Mouse (Mus musculus) brown adipose tissue, adult 24 weeks (tissue): ENCODE measurements around the gene Ralgds. TPM values are rescaled to one million over a fixed set of nuclear protein-coding genes. Genes with fewer than 3 reads are reported as not detected.
"Not testable (repeated sequence)": the region's sequence is repeated elsewhere in the genome, so short reads cannot be mapped to it uniquely, and the experiment has no call there.

Source experiments
- H3K27ac ChIP-seq: fragments of 200-500 bp; replicated peaks from 2 replicates; pipeline ENCODE4 v1.5.1; 2012; ENCODE audit warnings: low read depth, mild to moderate bottlenecking, low read length
- H3K4me1 ChIP-seq: fragments of 200-500 bp; 2 replicates; pipeline ENCODE4 v1.6.1; 2012; ENCODE audit warnings: low read length, mixed read lengths; ENCODE audit not compliant: control insufficient read depth, insufficient read depth, insufficient read length
- H3K4me3 ChIP-seq: fragments of 200-500 bp; 2 replicates; pipeline ENCODE4 v1.5.1; 2012; ENCODE audit warnings: low read depth, mild to moderate bottlenecking, low read length, moderate library complexity; ENCODE audit not compliant: insufficient read depth
- polyA plus RNA-seq: library from polyadenylated mRNA; stranded (reverse); fragments of >200 nt; gene quantifications from 2 replicates; pipeline ENCODE4 v1.2.4, GENCODE M21; 2012; ENCODE audit not compliant: missing spikeins, insufficient read depth, insufficient read length

The Ralgds gene
- polyA plus RNA-seq, result 5.7 and 6.1 TPM in 2 replicates

DNA sequence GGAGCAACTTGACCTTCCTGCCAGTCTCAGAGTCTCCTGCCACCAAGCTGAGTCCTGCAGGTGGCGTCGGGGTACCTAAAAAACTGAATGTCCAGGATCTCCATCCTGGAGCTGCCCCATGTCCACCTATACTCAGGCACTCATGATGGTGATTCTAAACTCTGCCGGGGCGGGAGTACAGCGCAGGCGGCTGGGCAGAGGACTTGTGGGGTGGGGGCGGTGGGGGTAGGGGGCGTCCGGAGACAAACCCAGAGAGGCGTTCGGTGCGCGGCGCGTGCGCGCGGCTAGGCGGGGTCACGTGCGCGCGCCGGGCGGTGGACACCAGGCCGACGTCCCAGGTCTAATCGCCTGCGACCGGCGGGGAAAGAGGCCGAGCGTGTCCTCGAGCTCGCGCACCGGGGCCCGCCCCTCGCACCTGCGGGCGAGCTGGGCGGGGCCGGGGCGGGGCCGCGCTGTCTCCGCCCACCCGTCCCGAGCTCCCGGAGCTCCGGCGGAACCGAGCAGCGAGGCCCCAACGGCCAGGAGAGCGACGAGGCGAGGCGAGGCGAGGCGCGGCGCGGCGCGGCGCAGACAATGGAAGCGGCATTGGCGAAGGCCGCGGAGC is at the start of gene Ralgds:
TSS of gene Ralgds (plus strand) at position 328 of the 604 bp plus-strand sequence.
- Histone ChIP-seq H3K4me1 (peaks cover 5% of the 10 kb centered on the region), H3K27ac (no peak within 1 kb of the TSS), H3K4me3 (peak within 1 kb of the TSS; percentile 54)

DNA sequence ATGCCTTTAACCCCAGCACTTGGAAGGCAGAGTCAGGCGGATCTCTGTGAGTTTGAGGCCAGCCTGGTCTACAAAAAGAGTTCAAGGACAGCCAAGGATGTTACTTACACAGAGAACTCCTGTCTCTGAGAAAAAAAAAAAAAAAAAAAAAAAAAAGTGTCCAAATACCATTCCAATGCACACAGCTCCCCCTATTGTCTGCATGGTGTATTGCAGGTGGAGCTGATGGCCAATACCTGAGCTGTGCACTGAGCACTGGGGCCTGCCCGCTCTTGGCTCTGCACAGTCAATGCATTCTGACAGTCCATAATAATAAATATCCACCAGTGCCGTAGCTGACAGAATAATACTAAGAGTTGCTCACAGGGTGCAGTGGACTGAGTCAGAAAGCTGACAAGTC is 49.0 kb upstream of the Ralgds start:
- Histone ChIP-seq H3K27ac (no peak overlapping the region), H3K4me3 (no peak overlapping the region), H3K4me1 (peaks cover 6% of the 10 kb centered on the region)

DNA sequence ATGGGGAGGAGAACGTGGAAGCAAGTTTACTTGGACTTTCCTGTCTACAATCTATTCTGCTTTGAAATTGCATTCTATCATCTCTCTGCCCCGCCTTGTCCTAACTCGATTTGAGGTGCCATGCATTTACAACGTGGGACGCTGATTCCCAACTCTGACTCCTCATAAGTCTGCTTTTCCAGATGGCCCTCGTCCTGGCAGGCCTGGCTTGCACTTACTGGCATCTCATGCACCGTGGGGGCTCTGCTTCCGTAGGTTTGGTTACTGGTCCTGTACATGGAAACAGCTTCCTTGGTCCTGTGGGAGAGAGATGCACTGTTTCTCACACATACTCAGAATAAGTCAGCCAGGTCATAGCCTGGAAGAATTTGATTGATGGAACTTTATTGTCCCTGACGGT is 48.0 kb upstream of the Ralgds start:
- Histone ChIP-seq H3K4me3 (no peak overlapping the region), H3K4me1 (peaks cover 6% of the 10 kb centered on the region), H3K27ac (no peak overlapping the region)

DNA sequence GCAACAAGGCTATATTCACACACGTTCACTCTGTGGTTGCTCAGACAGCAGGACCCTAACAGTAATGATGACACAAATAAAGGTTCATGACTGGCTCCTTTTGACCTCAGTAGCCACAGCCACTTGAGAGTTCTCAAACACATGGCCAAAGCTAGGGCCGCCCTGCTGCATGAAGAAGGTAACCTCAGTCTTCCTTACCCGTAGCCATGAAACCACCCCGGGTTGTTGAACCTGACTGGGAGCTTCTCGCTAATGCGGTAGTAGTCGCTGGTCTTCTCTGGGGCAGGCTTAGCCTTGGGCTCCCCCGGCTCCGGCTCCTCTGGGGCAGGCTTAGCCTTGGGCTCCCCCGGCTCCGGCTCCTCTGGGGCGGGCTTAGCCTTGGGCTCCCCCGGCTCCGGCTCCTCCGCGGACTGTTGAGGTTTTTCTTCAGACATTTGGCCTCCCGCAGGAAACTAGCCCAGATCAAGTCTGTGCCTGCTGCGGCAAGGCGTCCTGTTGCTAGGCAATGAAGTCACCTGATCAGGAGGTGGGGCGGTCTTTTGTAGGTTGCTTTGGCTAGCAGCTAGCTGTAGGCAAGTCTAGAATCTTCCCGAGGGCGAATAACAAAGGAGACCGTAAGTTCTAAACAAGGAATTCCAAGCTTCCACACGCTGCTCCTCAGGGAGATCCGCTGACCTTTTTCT is 46.9 kb upstream of the Ralgds start, which contains the start of gene 1700007K13Rik:
TSS of gene 1700007K13Rik (minus strand) at position 497 of the 683 bp plus-strand sequence.
- H3K27ac ChIP-seq, result no peak within 1 kb of the TSS
- no peak within 1 kb of the TSS for H3K4me3 ChIP-seq
- peaks cover 6% of the 10 kb centered on the region for H3K4me1 ChIP-seq

DNA sequence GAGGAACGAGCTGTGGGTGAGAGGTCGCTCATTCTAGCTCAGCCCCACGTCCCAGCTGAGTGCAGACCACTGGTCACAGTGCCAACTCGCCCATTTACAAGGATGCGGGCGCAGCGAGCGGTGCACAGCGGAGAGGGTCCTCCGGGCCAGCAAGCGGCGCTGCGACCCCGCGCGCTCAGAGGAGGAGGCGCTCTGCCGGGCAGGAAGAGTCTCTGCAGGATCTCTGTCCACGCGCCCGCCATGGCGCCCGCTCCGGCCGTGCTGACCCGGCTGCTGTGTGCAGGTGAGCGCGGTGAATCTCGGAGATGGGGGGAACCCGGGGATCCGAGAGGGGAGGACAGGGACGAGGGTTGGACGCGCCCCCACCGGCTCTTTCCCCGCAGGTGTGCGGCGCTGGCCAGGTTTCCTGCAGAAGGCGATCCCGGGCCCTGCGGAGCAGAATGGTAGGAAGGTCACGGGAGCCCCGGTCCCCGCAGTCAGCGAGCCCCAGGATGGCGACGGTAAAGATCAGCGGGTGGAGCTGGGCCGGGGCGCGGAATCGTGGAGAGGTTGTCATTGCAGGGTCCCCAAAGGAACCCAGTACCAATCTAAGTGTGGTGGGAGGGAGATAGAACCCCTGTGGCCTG is 45.0 kb upstream of the Ralgds start, which contains the start of gene Mrps2:
TSS of gene Mrps2 (plus strand) at position 207 of the 626 bp plus-strand sequence.
- Histone ChIP-seq H3K4me3 (peak within 1 kb of the TSS; percentile 97), H3K27ac (peak within 1 kb of the TSS; percentile 68), H3K4me1 (peaks cover 6% of the 10 kb centered on the region)

DNA sequence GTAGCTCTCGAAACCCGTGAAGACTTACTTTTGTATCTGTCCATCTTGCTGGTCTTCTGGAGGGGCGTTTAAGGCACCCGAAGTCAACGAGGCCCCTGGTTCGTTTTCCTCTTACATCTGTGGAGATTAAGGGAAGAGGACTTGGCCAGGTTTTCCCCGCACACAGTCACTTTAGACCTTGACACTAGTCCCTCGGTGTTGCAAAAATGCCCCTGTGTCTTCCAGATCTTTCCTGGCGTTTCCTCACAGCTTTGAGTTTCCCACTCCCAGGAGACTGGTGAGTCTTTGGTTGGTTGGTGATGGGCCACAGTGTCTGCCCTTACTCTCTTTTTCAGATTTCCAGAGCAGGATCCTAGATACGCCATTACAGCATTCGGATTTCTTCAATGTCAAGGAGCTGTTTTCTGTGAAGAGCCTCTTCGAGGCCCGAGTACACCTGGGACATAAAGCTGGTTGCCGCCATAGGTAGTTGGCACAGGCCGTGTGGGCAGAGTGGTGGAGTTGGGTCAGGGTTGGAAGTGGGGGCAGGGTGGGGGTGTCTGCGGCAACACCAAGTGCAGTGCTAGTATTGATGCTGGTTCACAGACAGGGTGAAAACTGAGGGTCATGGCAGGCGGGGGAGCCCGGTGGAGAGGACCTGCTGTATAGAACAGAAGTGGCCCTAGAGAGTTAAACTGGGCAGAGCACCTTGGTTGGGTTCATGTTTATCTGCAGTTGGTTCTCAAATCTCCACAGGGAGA is 44.3 kb upstream of the Ralgds start:
- Histone ChIP-seq H3K4me3 (peak overlapping the region; percentile 97), H3K4me1 (peaks cover 6% of the 10 kb centered on the region), H3K27ac (peak overlapping the region; percentile 68)

DNA sequence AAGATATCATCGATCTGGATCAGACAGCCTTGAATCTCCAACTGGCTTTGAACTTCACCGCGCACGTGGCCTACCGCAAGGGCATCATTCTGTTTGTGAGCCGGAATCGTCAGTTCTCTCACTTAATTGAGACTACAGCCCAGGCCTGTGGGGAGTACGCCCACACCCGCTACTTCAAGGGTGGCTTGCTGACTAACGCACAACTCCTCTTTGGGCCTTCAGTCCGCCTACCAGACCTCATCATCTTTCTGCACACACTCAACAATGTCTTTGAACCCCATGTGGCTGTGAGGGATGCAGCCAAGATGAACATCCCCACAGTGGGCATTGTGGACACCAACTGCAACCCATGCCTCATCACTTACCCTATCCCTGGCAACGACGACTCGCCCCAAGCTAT is 43.5 kb upstream of the Ralgds start:
- H3K4me1 ChIP-seq, result peaks cover 6% of the 10 kb centered on the region
- no peak overlapping the region for H3K27ac ChIP-seq
- H3K4me3 ChIP-seq, result no peak overlapping the region

DNA sequence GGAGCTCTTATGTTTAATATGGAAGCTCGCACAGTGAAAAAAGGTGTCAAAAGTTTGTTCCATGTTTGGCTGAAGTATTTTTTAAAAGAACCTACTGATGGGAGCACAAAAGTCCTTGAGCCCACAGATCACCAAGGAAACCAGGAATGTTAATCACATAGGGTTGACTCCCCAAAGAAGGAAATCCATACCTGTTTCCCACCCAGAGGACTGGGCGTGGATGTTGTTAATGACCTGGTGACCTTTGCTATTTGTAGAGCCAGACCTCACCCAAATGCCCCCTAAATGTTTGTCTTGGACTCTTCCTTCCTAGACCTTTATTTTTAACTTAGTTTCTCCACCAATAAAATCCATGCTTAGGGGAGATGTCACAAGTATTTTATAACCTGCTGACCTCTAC is 42.3 kb upstream of the Ralgds start:
- no peak overlapping the region for H3K4me3 ChIP-seq
- no peak overlapping the region for H3K27ac ChIP-seq
- peaks cover 6% of the 10 kb centered on the region for H3K4me1 ChIP-seq

DNA sequence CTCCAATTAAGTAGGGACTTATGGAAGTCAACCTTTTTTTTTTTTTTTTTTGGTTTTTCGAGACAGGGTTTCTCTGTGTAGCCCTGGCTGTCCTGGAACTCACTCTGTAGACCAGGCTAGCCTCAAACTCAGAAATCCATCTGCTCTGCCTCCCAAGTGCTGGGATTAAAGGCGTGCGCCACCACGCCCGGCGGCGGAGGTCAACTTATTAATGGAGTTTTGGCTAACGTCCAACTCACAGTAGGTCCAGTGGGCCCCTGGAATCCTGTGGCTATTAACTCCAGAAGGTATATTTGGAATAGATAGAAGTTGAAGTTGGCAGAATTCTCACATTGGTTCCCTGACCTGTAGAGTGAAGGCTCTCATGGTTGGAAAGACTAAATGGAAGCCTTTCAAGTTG is 40.9 kb upstream of the Ralgds start:
- not testable (repeated sequence) for H3K4me3 ChIP-seq, H3K4me1 ChIP-seq, H3K27ac ChIP-seq

DNA sequence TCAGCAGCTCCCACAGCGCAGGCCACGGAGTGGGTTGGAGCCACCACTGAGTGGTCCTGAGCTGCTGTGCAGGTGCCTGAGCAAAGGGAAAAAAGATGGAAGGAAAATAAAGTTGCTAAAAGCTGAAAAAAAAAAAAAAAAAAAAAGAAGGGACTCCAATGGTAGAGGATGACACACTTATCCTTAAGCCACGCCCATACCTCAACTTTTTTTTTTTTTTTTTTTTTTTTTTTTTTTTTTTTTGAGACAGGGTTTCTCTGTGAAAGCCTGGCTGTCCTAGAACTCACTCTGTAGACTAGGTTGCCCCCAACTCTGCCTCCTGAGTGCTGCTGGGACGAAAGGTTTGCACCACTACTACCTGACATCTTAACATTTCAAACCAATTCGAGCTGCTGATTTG is 34.9 kb upstream of the Ralgds start:
- not testable (repeated sequence) for H3K4me1 ChIP-seq, H3K27ac ChIP-seq

DNA sequence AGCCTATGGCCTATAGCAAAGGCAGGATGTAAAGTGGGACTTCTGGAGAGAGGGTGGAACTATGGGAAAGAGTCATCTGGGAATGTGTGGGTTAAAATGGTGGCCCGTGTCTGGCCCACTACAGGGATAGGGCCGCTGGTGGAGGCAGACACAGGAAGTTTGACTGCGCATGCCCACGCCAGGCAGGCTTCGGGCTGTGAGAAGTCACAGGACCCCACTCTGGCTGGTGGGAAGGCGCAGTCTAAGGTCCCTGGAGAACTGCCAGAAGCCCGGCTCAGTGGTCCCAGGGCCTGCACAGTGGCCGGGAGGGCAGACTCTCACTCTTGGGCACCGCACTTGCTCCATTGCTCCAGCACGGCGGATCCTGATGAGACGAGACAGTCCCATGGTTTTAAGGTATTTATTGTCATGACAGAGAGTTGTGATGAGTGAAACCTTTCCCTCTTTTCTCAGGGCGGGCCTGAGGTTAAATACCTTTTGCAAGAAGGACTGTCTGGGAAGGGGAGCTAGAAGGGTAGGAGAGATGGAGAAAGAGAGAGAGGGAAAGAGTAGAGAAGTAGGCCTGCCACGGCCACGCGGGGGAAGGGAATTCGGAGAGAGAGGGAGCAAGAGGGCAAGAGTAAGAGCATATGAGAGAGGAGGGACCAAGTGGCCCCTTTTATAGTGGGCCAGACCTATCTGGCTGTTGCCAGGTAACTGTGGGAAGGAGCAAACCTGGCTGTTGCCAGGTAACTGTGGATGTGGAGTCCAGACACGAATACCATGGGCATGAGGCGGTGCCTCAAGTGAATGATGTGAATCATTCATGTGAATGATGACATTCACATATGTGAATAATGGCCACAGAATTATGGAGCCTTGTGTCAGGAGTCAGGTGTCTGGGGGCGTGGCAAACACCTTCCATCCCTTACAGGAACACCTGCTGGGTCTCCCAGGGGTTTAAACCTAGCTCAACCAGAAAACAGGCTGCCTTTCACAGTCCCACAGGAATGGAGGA is 33.4 kb upstream of the Ralgds start:
- no peak overlapping the region for H3K27ac ChIP-seq
- no peaks in the 10 kb centered on the region for H3K4me1 ChIP-seq
- no peak overlapping the region for H3K4me3 ChIP-seq

More for the DNA sequence above, 34.9 kb upstream of the Ralgds start:
- not testable (repeated sequence) for H3K4me3 ChIP-seq

DNA sequence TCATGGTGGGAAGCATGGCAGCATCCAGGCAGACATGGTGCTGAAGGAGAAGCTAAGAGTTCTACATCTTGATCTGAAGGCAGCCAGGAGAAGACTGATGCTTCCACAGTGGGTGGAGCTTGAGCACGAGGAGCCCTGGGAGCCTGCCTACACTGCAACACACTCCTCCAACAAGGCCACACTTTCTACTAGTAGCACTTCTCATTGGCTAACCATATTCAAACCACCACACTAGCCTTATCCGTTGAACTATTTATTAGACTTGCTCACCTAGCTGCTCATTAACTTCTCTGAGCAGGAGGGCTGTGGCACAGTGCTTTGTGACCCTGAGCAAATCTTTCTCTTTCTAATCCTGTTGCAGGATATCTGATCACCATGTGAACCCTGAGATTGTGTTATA is 29.1 kb upstream of the Ralgds start:
- Histone ChIP-seq H3K4me1 (no peaks in the 10 kb centered on the region), H3K27ac (no peak overlapping the region), H3K4me3 (no peak overlapping the region)

DNA sequence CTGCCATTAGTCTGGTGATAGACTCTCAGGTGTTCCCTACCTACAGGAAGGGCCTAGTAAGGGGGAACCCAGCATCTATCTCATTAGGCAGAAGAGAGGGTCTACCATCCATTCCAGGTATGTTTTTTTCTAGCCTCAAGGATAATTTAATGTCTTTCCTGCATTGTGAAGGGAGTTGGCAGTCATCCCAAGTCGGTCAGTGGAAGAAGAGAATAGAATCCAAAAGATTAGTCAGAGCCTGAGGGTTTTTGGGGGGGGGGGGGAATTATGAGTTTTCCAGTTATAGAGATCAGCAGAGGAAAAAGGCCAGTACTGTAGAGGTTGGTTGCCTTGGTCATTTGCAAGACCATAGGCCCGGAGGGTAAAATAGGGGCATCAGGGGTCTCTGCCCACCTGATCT is 18.4 kb upstream of the Ralgds start:
- no peak overlapping the region for H3K4me3 ChIP-seq
- H3K27ac ChIP-seq, result no peak overlapping the region
- H3K4me1 ChIP-seq, result no peaks in the 10 kb centered on the region

DNA sequence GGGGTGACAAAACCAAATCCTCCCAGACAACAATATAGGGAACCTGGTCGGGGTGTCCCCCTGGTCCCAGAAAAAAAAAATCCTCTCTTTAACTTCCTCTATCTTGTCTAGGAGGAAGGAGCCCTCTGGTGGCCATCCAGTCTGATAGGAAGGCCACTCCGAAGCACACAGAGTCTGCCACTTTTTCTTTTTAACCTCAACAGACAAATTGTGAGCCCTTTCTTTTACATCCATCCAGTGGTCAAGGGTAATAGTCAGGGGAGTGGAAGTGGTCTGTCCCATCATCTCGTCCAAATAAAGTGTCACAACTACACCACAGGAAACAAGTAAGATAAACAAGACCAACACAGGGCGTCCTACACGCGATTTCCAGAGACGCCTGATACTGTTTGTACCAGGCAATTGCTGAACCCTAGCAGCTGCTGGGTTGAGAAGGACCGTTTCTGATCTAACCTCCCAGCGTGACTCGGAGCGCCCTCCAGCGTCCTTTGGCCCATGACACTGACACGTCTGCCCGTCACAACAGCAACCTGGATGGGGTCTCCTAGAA is 17.6 kb upstream of the Ralgds start:
- Histone ChIP-seq H3K4me1 (no peaks in the 10 kb centered on the region), H3K27ac (no peak overlapping the region), H3K4me3 (no peak overlapping the region)
